Mouse (Mus musculus): ENCODE data around the gene Cux1.
A peak's percentile ranks its signal among the peaks of the same experiment; 100 is the strongest.
"Not testable (repeated sequence)": the region's sequence is repeated elsewhere in the genome, so short reads cannot be mapped to it uniquely, and the experiment has no call there.

Gene Cux1

GRCm38 (mm10) chr5:136474086-136474485 is 93.2 kb downstream of the Cux1 start:
- DNase-seq (ENCODE audit: inconsistent ontology term), result no peak

- no peak for DNase-seq (ENCODE audit: inconsistent ontology term)
These were observed 94.0 kb downstream of the Cux1 start for GRCm38 (mm10) chr5:136473337-136473736.

GRCm38 (mm10) chr5:136472846-136473245 is 94.4 kb downstream of the Cux1 start:
- no peak for DNase-seq (ENCODE audit: inconsistent ontology term)

- DNase-seq (ENCODE audit: inconsistent ontology term), result not testable (repeated sequence)
These were observed 96.1 kb downstream of the Cux1 start for GRCm38 (mm10) chr5:136470985-136471735.

- no peak for DNase-seq (ENCODE audit: inconsistent ontology term)
These were observed 98.0 kb downstream of the Cux1 start for GRCm38 (mm10) chr5:136469301-136469700.

GRCm38 (mm10) chr5:136467360-136467999 is 99.8 kb downstream of the Cux1 start:
- peak; percentile 68 for DNase-seq (ENCODE audit: inconsistent ontology term)

- DNase-seq (ENCODE audit: inconsistent ontology term), result peak; percentile 58
These were observed 101.4 kb downstream of the Cux1 start for GRCm38 (mm10) chr5:136465770-136466406.

GRCm38 (mm10) chr5:136465366-136465765 is 101.9 kb downstream of the Cux1 start:
- peak; percentile 70 for DNase-seq (ENCODE audit: inconsistent ontology term)

- no peak for DNase-seq (ENCODE audit: inconsistent ontology term)
These were observed 102.4 kb downstream of the Cux1 start for GRCm38 (mm10) chr5:136464849-136465248.

GRCm38 (mm10) chr5:136464128-136464527 is 103.2 kb downstream of the Cux1 start:
- no peak for DNase-seq (ENCODE audit: inconsistent ontology term)

GRCm38 (mm10) chr5:136462613-136463012 is 104.7 kb downstream of the Cux1 start:
- DNase-seq (ENCODE audit: inconsistent ontology term), result peak; percentile 64

GRCm38 (mm10) chr5:136459901-136460300 is 107.4 kb downstream of the Cux1 start:
- no peak for DNase-seq (ENCODE audit: inconsistent ontology term)

GRCm38 (mm10) chr5:136458893-136459499 is 108.3 kb downstream of the Cux1 start:
- no peak for DNase-seq (ENCODE audit: inconsistent ontology term)

GRCm38 (mm10) chr5:136458102-136458863 is 109.0 kb downstream of the Cux1 start:
- DNase-seq (ENCODE audit: inconsistent ontology term), result peak; percentile 43

GRCm38 (mm10) chr5:136456395-136456794 is 110.9 kb downstream of the Cux1 start:
- no peak for DNase-seq (ENCODE audit: inconsistent ontology term)

- DNase-seq (ENCODE audit: inconsistent ontology term), result no peak
These were observed 114.6 kb downstream of the Cux1 start for GRCm38 (mm10) chr5:136452681-136453080.

GRCm38 (mm10) chr5:136449801-136450200 is 117.5 kb downstream of the Cux1 start:
- no peak for DNase-seq (ENCODE audit: inconsistent ontology term)

GRCm38 (mm10) chr5:136445967-136446366 is 121.3 kb downstream of the Cux1 start:
- DNase-seq (ENCODE audit: inconsistent ontology term), result no peak

GRCm38 (mm10) chr5:136442238-136443187 is 124.8 kb downstream of the Cux1 start:
- DNase-seq (ENCODE audit: inconsistent ontology term), result peak; percentile 50

GRCm38 (mm10) chr5:136429647-136430046 is 137.6 kb downstream of the Cux1 start:
- DNase-seq (ENCODE audit: inconsistent ontology term), result no peak
